Mouse (Mus musculus): ENCODE results near the gene Tuba3a. TPM values are rescaled to one million over a fixed set of nuclear protein-coding genes. Genes with fewer than 3 reads are reported as not detected.

Gene Tuba3a
- total RNA-seq (2021), result not detected
- not detected in 2 replicates for polyA plus RNA-seq (2012; rRNA removed)
- long read RNA-seq, result 0 reads

- no peak for DNase-seq
Observed at GRCm38 (mm10) chr6:125285890-125286289, at the start of gene Tuba3a. TSS of gene Tuba3a (minus strand) at chr6:125286042.

- no peak for DNase-seq
Observed at GRCm38 (mm10) chr6:125334356-125334755, 48.5 kb upstream of the Tuba3a start.

- no peak for DNase-seq
Observed at GRCm38 (mm10) chr6:125333112-125333899, 47.5 kb upstream of the Tuba3a start.

GRCm38 (mm10) chr6:125330626-125331326 lies 44.9 kb upstream of the Tuba3a start:
- DNase-seq, result peak; percentile 98

- peak; percentile 69 for DNase-seq
Observed at GRCm38 (mm10) chr6:125328243-125328642, 42.4 kb upstream of the Tuba3a start.

GRCm38 (mm10) chr6:125325337-125325736 lies 39.5 kb upstream of the Tuba3a start:
- DNase-seq, result peak; percentile 73

- no peak for DNase-seq
Observed at GRCm38 (mm10) chr6:125323547-125323946, 37.7 kb upstream of the Tuba3a start.

GRCm38 (mm10) chr6:125322794-125323193 lies 37.0 kb upstream of the Tuba3a start:
- DNase-seq, result no peak

- DNase-seq, result no peak
Observed at GRCm38 (mm10) chr6:125321114-125321855, 35.4 kb upstream of the Tuba3a start.

- no peak for DNase-seq
Observed at GRCm38 (mm10) chr6:125320323-125320722, 34.5 kb upstream of the Tuba3a start, which contains the start of gene Scnn1a. TSS of gene Scnn1a (plus strand) at chr6:125320659.

GRCm38 (mm10) chr6:125319919-125320296 lies 34.1 kb upstream of the Tuba3a start:
- DNase-seq, result no peak

- peak; percentile 85 for DNase-seq
Observed at GRCm38 (mm10) chr6:125318981-125319918, 33.4 kb upstream of the Tuba3a start.

GRCm38 (mm10) chr6:125317077-125317476 lies 31.2 kb upstream of the Tuba3a start:
- no peak for DNase-seq

GRCm38 (mm10) chr6:125314746-125315145 lies 28.9 kb upstream of the Tuba3a start:
- DNase-seq, result no peak

- no peak for DNase-seq
Observed at GRCm38 (mm10) chr6:125314231-125314563, 28.4 kb upstream of the Tuba3a start.

- peak; percentile 95 for DNase-seq
Observed at GRCm38 (mm10) chr6:125313546-125314230, 27.8 kb upstream of the Tuba3a start, which contains the start of gene Ltbr. TSS of gene Ltbr (minus strand) at chr6:125313885.

GRCm38 (mm10) chr6:125312581-125313355 lies 26.9 kb upstream of the Tuba3a start:
- DNase-seq, result peak; percentile 58

GRCm38 (mm10) chr6:125312171-125312570 lies 26.3 kb upstream of the Tuba3a start:
- DNase-seq, result no peak

GRCm38 (mm10) chr6:125309406-125309805 lies 23.6 kb upstream of the Tuba3a start:
- no peak for DNase-seq

- DNase-seq, result no peak
Observed at GRCm38 (mm10) chr6:125308921-125309320, 23.1 kb upstream of the Tuba3a start.
